Mouse (Mus musculus) inflammation-experienced regulatory T-cells, adult 6 months (primary cell): ENCODE measurements around the gene Itfg2. TPM values are rescaled to one million over a fixed set of nuclear protein-coding genes. Genes with fewer than 3 reads are reported as not detected.

Experiments
- ATAC-seq: one replicate; pipeline ENCODE4 v1.8.0; 2017
- polyA plus RNA-seq, 3 experiments: library from polyadenylated mRNA; unstranded; fragments of 100-300 nt; shearing (Covaris generic); gene quantifications; one replicate each; pipeline ENCODE4 v1.2.1; 2017

The Itfg2 gene
- polyA plus RNA-seq = 10 to 100 TPM; 15.7 to 21.1 (median 19.7) TPM

DNA sequence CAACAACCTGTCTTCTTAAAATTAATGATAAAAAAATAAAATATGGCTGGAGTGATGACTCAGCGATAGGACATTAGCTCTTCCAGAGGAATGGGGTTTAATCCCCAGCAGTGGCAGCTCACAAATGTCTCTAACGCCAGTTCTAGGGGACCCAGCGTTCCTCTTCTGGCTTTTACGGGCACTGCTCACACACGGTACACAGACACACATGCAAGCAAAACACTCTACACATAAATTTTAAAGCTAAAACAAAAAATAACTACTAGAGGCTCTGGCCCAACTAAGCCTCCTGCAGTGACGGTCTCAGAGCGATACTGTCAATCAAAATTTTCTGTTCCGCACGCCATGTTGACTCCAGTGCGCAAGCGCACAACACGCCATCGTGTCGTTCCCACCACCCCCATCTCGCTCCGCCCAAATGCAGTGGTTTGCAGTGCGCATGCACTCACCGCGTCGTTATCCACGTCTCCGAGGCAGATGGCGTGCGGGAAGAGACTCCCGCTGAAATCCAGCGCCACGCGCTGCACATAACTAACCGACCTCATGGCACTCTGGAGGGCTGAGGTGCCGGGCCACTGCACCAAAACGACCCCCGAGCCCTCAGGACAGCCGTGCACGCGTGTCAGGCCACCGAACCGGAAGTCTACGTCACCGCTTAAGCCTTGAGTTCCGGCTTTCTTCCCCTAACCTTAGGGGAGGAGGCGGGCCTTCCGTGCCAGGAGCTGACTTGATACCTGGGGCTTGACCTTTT, at the start of gene Itfg2:
Gene Itfg2 (minus strand): TSS at position 663 of the 751 bp plus-strand sequence.
- ATAC-seq = peak; percentile 92

DNA sequence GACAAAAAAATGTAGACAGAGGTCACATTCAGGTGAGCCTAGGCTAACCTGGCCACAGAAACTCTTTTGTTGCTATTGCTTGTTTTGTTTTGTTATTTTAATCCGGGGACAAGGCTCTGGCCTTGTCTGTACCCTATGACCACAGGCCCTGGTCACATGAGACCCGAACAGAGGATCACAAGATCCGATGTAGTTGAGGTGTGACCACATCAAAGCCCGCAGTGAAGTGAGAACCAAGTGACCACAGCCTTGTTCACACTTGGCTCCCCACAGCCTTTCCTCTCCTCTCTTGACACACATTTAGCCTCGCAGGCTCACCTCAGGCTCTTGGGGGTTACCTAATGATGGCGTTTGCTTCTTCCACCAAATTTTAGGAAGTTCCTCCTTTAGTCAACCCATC, 49.4 kb upstream of the Itfg2 start:
- ATAC-seq = no peak

DNA sequence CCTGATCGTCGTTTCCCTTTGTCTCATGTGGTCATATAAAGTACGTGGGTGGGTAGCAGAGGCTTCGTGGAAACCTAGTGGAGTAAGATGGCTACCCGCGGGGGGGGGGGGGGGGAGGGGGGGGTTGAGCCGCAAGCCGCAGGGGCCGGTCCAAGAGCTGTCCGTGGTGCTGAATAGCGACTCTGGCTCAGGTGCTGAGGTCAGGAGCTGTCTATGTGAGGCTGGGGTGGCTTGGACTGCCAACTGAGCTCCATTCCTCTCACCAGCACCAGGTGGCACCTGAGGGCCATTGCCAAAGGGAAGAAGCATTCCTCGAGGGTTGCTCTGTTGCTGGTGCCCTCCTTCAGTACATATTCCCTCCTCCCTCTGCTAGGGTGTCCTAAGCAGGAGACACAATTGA, 44.7 kb upstream of the Itfg2 start:
- ATAC-seq = no peak

DNA sequence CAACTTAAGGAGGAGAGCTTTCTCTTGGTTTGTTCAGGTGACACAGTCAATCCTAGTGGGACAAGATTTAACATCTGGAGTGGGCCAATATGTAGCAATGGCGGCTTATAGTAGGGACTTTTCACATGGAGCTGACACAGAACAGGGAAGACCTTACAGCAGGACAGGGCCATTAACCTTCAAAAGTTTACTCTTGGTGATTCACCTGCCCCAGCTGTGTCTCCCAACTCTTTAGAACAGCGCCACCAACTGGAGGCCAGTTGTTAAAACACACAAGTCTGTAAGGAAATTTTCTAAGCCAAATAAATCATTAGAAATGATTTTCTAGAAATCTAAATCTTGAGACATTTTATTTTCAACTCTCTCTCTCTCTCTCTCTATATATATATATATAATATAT, 42.6 kb upstream of the Itfg2 start:
- no peak for ATAC-seq

DNA sequence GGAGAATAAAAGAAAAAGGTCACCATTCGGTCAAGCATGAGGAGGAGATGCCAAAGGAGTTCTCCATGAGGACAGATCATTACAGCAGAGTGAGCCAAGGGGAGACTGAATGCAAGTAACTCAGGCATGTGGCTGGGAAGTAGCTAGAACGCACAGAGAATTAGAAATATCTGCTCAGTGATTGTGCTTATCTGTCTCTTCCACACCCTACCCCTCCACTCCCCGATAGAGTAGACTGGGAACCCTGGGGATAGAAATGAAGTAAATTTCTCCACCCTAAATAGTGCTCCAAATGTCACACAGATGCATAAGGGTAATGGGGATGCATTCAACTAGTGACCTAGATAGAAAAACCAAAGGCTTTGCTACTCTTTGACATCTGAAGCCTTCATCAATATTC, 41.8 kb upstream of the Itfg2 start:
- ATAC-seq = no peak

DNA sequence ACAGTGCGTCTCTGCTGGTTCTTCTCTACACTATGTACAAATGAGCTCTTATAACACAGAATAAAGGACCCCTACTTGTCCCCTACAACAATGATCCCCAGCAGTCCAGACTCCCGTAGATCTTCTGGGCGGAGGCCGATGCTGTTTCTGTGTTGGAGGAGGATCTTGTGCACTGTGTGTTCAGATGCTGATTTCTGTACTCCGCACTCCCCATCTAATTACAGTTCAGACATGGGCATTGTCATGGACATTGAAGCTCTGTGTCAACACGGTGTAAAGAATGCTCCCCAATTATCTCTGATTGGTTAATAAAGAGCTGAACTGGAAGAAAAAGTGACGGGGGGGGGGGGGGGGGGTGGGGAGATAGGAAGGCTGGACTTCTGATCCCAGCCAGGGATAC, 41.3 kb upstream of the Itfg2 start:
- ATAC-seq = no peak

DNA sequence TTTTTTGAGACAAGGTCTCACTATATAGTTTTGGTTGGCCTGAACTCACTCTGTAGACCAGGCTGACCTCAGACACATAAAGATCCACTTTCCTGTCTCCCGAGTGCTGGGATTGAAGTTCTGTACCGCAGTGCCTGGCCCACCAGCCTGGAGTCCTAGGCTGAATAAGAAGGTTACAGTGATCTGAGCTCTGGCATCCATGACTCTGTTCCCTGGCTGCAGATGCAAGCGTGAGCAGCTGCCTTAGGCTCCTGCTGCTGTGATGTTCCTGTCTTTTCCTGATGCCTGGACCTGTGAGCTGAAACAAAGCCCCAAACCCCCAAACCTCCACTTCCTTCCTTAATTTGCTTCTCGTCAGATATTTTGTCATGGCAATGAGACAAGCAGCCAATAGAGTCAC, 40.3 kb upstream of the Itfg2 start:
- no peak for ATAC-seq

DNA sequence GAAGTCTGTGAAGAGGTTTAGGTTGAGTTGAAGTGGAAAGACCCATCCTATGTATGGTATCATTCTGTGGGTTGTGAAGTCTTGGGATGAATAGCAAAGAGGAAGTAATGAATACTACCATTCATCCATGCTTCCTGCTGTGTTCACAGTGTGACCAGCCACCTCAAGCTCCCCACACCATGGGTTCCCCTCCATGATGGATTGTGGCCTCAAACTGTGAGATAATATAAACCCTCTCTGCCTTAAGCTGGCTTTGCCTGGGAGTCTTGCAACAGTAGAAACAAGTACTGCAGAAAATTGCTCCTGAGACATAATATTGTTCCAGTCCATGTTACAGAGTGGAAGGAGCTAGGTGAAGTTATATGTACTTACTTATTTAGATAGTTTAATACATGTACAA, 36.9 kb upstream of the Itfg2 start:
- ATAC-seq = no peak

DNA sequence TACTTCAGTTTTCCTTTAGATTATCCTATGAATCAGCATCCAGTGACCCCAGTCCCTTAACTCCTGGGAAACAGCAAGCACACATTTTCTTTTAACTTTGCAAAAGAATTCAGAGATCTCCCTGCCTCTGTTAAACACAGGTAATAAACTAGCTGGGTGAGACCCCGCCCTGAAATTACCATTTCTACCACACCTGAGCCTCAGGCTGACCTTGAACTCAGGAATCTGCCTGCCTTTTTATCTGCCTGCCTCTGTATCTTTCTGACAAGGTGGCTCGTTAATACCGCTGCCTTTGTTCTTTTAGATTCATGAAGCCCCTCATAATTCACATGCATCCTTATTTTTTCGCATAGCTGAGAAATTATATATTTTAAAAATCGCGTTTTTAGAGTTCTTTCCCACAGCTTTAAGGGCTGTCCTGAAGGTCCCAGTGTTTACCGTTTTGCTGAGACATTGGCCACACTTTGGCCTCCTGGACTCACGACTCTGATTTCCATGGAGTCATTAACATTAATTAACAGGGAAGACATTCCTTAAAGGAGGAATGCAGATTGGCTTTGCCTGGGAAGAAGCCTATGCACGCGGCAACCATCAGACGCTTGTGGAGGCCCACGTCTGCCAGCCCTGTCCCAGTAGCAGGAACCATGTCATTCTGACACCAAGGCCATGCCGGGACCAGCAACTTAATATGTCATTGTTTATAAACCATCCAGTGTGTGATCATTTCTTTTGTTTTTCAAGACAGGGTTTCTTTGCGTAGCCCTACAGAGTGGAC, 36.2 kb upstream of the Itfg2 start:
- ATAC-seq = no peak

DNA sequence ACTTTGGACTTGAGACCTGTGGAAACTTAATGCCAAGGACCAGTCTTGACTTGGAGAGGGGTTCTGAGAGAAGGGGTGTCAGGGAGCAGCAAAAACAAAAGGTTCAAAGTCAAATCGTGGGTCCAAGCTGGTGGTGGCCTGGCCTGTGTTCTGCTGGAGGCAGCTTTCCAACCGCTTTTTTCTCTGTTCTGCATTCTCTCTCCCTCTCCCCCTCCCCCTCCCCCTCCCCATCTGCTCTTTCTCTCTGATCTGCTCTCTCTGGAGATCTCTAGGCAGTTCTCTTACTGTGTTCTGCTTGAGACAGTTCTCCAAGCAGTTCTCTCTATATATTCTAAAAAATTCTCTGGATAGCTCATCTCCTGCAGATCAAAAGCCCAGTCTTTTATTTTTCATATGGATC, 35.6 kb upstream of the Itfg2 start:
- ATAC-seq = no peak

DNA sequence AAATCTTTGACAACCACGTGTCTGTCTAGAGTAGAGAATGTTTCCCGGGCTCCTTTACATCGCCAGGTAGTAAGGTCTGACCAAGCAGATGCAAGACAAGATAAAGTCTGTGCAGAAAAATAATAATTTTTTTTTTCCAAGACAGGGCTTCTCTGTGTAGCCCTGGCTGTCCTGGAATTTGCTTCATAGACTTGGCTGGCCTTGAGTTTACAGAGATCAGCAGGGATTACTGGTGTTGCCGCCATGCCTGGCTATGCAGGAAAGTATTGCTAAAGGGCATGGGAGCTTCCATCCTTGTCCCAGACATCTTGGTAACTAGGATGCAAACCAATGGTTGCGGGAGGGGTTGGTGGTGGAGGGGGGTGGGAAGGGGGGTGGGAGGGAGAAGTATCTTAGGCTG, 32.5 kb upstream of the Itfg2 start:
- ATAC-seq = no peak

DNA sequence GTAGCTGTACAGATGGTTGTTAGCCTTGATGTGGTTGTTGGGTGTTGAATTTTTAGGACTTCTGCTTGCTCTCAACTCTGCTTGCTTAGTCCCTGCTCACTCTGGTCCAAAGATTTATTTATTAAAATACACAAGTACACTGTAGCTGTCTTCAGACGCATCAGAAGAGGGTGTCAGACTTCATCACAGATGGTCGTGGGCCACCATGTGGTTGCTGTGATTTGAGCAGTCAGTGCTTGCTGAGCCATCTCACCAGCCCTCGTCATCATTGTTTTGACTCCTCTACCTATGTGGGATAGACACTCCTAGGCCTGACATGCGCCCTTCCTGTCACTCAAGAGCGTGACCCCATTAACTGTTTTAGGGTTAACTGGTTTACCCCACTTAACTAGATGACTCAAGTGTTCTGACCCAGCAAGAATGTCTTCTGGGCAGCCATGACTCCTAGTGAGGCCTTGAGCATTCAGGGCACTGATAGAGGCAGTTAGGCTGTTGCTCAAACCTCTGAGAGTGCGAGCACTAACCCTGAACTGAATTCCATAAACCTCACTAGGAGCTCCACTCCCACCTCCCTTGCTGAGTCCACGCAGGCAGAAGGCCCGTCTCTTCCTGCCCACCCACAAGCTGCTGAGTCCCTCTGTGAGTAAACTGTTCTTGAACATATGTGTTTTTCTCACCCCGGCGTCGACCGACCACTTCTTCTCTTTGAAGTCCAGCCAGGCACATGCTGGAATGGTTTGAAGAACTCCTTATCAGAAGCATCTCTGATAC, 31.3 kb upstream of the Itfg2 start:
- ATAC-seq = no peak

DNA sequence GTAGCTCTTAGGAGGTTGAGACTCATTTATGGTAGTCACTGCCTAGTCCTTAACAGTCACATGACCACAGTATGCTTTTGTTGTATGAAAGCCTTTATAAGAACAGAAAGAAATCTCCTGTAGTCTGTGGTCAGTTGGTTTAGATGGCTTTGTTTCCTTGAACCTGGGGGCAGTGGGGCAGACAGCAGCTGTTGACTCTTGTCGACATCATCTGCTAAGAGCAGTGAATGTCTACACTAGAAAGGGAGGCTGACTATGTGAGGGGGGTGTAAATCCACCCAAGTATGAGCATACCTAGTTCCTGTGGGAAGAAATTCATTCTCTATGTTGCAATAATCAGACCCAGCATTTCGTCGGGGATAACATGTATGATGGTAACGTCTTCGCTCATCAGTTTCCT, 22.3 kb upstream of the Itfg2 start:
- ATAC-seq = no peak

DNA sequence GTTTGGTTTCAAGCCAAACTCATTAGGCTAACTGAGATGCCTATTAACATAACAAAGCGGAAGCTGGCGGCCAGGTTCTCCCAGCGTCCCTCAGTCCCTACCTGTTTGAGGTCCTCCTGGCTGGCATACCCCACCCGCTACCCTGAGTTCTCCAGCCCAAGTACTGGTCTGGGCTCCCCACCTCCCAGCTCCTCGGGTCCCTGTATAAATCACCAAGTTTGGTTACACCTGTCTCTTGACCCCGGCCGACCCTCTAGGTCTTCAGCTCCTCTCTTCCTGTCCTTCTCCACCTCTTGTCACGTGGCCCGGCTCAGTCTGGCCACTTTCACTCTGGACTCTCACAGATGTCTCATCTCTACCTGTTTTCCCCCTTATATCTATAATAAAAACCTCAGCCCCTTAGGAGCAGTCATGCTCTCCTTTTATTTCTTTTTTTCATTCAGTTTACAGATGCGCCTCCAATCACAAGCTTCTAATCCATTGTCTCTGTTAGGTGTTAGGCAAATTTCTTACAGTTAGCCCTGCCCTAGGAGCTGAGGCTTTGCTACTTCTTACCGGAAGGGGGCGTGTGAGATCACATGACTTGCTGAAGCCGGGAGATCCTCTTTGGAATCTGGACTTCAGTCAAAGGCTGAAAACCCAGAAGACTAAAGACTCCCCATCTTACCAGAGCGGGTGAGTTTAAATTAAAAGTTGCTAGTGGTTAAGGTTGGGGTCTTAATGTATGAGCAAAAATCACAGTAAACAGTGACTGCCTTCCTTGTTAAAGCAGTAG, 21.2 kb upstream of the Itfg2 start:
- ATAC-seq = no peak

DNA sequence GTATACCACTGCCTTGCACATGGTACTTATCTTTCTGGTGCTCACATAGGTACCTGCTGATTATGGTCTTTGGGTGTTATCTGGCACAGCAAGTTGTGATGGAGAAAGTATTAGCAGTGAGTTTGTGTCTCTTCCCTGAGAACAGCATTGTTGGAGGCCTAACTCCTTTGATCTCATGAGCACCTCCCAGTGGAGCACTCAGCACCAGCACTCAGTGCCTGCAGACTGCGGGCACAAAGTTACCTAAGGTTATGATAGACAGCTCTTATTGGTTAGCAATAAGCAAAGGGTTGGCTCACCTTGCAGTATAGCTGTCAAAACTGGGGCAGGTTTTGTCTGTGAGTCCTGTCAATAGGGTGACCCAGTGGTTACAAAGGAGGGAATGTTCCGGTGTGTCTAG, 15.5 kb upstream of the Itfg2 start:
- ATAC-seq = no peak

DNA sequence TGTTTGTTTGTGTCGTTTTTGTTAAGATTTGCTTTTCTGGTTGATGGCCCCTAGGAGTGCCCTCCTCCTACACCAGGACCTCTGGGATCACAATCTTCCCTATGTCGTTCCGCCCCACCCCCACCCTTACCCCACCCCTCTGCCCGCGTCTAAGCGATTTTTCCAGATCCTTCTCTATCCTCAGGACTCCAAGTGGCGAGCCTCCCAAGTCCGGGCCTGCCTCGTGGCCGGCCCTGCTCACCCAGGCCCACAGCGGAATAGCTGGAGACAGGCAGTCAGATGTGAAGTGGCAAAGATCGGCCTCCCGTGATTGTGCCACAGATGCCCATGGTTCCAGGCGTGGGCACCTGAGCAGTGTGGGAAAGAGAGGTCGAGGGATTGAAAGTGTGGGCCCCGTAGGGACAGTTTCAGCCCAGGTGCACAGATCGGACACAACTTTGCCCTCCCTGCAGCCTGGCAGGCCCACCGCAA, 14.2 kb upstream of the Itfg2 start:
- no peak for ATAC-seq

DNA sequence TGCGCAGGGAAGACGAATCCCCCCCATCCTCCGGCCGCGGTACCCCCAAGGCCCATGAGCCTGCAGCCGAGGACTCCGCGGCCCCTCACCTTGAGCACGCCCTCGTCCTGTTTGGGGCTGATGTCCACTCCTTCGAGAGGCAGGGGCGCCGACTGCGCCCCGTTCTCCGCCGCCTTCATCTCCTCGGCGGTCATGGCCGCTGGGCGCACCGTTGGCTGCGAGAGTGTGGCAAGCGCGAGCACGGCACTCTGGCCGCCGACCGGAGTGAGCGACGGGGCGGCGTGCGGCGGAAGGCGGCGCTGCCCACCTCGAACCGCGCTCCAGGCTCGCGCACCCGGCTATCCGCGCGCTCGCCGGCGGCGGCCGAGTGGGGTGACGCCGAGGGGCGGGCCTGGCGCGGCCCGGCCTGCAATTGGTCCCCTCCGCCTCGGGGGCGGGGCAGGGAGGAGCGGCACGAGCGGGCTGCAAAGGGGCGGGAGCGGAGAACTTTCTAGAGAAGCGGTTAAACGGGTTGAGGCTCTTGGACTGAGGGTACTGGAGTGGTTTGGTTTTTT, 13.7 kb upstream of the Itfg2 start, which contains the start of gene Fkbp4:
Gene Fkbp4 (minus strand): TSS at position 361 of the 554 bp plus-strand sequence.
- peak; percentile 96 for ATAC-seq

DNA sequence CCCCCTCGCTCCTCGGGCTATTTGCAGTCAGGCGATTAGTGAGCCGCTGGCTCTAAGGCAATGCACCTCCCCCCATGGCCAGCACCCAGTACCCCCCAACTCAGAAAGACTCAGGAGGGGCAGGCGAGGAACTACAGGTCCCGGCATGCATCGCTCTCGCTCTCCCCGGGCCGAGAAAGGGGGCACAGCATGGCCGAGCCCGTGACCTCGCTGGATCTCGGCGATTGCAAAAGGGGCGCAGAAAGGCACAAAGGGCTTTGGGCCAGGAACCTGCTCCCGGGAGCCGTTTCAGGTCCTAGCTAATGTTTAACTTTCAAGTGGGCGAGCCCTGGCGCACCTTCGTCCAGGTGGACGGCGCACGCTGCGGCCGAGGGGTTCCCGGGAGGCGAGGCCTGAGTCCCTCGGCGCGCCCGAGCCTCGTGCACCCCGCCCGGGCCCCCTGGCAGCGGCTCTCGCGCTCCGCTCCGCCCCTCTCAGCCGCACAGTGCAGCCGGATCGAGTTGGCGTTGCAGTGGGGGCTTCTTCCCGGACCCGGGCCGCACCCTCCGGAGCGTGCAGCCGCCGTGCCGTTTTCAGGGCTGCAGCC, 13.1 kb upstream of the Itfg2 start:
- ATAC-seq = peak; percentile 46

DNA sequence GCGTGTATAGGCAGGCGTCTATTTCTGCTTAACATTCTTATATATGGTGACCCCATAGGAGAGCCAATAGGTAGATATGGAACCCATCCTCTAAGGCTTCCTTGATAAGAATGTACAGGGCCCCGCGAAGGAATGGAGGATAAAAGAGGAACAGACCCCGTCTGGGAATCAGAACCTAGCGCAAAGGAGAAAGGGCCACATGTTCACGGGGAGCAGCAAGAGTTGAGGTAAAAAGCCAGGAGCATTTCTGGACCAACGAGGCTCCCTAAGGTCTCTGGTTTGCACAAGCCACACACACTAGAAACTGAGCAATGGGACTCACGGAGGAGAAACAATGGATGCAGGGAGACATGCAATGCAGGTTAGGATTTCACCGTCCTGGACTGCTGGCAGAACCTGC, 12.6 kb upstream of the Itfg2 start:
- ATAC-seq = no peak

DNA sequence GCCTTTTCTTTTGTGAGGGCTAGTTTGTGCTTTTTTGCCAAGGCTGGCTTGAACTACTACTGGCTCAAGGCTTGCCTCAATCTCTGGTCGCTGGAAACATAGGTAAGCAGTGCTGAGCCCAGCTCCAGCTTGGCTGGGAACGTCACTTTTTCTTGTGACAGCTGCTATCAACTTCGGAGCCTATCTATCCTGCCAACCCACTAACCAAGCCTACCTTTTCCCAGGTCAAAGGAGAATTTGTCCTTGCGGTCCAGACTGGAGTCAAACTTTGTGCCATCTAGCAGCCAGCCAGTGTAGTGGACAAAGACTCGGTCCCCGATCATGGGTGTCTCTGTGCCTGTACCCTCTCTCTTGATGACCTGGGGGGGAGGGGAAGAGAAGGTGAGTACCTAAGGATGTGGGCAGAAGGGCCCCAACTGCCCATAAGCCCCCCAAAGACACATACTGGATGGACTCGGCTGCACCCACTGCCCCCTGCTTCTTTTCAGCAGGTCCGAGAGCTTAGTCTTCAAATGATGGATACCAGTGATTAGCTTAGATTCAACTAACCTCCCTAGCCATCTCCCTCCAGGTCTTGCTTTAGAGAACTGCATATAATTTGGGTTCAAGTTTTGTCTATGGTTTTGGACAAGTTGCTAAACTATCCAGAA, 11.8 kb upstream of the Itfg2 start:
- no peak for ATAC-seq

DNA sequence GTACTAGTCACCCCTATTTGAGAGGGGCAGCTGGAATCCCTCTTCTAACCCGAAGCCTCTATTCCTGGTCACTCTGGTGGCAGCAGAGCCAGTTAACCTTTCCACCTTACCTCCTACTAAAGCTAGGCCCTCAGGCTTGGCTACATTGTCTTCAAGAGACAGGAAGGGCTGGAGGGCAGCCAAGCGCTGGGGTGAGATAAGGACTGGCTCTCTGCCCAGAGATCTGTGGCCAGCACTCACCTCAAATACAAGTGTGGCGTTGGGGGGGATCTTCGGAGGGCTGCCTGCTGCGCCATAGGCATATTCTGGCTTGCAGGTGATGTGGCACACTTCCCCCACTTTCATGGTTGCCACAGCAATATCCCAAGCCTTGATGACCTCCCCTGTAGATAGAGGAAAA, 10.7 kb upstream of the Itfg2 start:
- ATAC-seq = no peak
